Mouse (Mus musculus) heart, adult 2 months (tissue): Measurements from ENCODE around the gene Gcn1l1.

Source experiments
- CTCF ChIP-seq: fragments of 200-600 bp; IDR thresholded peaks from 2 replicates; pipeline ENCODE4 v1.8.1; 2022; ENCODE audit warnings: antibody characterized with exemption, mild to moderate bottlenecking, moderate library complexity
- EP300 ChIP-seq: fragments of 200-500 bp; IDR thresholded peaks from 2 replicates; pipeline ENCODE4 v1.6.1; 2011; ENCODE audit warnings: low read depth, low read length, control low read depth; ENCODE audit not compliant: insufficient read depth

GRCm38 (mm10) chr5:115611566-115611965 is 46.5 kb downstream of the Gcn1l1 start:
- TF ChIP-seq EP300 (no peak), CTCF (no peak)
